Mouse (Mus musculus) liver (tissue): ENCODE measurements around the gene Galntl6.
"Not testable (repeated sequence)": the region's sequence is repeated elsewhere in the genome, so short reads cannot be mapped to it uniquely, and the experiment has no call there.

ENCODE experiments used
- DNase-seq: peaks from one replicate; pipeline ENCODE4 v3.0.0-alpha.2; 2020; ENCODE audit warnings: mixed read lengths

Gene Galntl6

GRCm38 (mm10) chr8:58597834-58598233, 314.6 kb downstream of the Galntl6 start:
- DNase-seq: no peak

DNA sequence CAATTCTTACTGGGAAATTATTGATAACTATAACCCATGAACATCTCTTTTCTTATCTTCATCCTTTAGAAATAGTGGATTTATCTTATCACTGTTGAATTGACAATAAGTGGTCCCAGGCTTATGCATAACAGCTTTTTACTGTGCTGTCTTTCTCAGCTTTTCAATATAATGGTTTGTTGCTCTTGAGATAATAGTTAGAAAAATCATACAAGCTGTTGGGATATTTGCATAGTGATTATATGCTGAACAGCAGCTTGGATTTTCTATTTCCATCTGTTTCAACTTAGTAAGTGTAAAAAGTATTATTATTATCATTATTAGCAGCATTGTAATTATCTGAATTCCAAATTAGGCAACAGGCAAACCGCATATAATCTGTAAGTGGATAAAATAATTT, 337.1 kb downstream of the Galntl6 start:
- no peak for DNase-seq

DNA sequence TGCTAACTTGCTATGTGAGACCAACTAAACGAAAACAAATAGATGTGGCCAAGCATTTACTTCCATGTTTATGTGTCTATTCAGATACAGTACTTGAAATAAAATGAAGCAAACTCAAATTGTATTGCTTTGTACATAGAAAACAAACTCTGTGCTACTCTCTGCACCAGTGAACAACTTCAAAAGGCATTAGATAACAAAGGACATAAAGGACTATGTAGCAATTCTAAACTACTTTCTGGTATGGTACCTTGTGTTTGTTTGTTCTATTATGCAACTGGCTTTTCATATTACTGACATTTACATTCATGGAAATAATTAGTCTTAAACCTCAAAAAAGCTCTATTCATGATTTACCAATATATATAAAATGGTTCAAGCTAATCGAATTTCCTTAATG, 344.4 kb downstream of the Galntl6 start:
- DNase-seq: no peak

DNA sequence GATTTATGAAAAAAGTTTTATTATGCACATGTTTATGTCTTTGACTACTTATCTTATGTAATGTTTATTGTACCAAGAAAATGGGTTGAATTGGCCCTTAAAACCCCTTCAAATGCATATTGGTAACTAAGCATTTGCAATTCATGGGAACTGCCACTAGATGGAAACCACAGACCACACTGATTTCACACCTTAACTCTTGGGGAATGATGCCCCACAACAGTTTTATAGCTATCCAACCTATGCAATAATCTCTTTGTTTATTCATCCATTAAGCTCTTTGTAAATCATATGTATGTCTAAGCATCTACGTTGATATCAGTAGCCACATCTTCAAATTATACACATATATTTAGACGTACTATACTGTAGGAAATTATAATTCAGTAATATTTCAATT, 346.3 kb downstream of the Galntl6 start:
- no peak for DNase-seq

GRCm38 (mm10) chr8:58535781-58536180, 376.7 kb downstream of the Galntl6 start:
- no peak for DNase-seq

GRCm38 (mm10) chr8:58534631-58535030, 377.8 kb downstream of the Galntl6 start:
- no peak for DNase-seq

DNA sequence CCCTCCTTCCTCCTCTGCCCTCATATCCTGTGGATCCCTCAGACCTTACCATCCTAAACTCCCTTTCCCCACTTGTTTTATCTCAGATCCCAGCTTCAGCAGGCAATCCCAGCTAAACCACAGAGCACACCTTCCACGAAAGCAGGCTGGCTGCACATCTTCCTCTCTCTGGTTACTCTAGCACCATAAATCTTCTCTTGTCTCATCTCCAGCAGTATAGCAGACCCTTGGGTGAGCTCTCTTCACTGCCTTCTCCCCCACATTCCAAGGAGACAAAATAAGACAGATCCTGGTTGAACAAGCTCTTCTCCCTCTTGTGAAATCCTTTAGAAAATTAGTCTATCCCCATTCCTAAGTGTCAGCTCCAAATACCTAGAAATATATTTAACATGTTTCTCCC, 389.0 kb downstream of the Galntl6 start:
- DNase-seq: no peak

- no peak for DNase-seq
These were observed 390.5 kb downstream of the Galntl6 start for GRCm38 (mm10) chr8:58521932-58522331.

- DNase-seq: no peak
These were observed 401.9 kb downstream of the Galntl6 start for GRCm38 (mm10) chr8:58510516-58510915.

DNA sequence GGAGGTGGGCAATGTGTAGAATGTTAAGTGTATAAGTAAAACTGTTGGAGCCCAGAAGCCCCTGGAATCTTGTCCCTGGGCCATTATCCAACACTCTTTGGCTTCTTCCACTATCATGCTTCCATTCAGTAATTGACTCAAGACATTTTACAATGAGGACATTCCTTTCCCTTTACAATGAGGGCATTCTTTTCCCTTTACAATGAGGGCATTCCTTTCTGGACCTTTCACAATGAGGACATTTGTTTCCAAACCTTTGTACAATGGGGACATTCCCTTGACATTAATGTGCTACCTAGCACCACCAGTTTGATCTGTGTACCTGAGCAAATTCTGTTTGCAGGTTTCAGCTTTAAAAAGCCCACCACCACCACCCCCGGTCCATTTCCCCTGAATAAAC, 403.4 kb downstream of the Galntl6 start:
- DNase-seq: no peak

- no peak for DNase-seq
These were observed 425.3 kb downstream of the Galntl6 start for GRCm38 (mm10) chr8:58487099-58487498.

GRCm38 (mm10) chr8:58463342-58463741, 449.1 kb downstream of the Galntl6 start:
- DNase-seq: not testable (repeated sequence)

- no peak for DNase-seq
These were observed 469.7 kb downstream of the Galntl6 start for GRCm38 (mm10) chr8:58442696-58443095.

- no peak for DNase-seq
These were observed 494.0 kb downstream of the Galntl6 start for GRCm38 (mm10) chr8:58418481-58418880.

GRCm38 (mm10) chr8:58417551-58417950, 494.9 kb downstream of the Galntl6 start:
- DNase-seq: no peak

DNA sequence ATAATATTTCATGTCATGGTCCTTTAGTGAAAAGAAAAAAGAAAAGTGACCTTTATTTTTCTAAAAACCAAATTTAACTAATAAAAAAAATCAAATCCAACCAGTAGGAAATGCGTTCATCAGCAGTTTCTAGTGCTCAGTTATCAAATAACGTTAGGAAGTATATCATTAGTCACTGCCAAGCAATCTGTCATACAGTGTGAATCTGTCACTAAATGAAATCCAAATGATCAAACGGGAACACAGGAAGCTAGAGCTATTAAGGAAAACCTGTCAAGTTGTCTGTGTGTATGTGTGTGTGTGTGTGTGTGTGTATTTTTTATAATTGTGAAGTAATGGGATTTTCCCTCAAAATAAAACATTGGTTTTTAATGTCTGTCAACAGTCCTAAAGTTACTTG, 515.9 kb downstream of the Galntl6 start:
- DNase-seq: no peak

DNA sequence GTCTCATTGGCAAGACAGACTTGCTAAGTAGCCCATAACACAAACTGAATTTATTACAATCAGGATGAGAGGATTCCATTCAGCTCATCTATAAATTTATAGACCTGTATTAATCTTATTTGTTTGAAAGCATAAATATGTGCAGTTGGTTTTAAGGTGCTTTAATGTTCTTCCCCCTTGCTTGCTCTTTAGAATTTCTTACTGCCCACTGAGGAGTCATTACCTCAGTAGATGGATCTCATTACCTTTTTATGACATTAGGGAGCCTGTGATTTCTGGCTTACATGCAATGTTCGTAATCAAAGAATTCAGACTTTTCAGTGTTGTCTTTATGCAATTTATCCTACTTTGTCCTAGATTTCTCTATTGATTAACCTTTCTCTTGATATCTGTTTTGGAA, 516.6 kb downstream of the Galntl6 start:
- DNase-seq: no peak

- no peak for DNase-seq
These were observed 540.1 kb downstream of the Galntl6 start for GRCm38 (mm10) chr8:58372389-58372788.

DNA sequence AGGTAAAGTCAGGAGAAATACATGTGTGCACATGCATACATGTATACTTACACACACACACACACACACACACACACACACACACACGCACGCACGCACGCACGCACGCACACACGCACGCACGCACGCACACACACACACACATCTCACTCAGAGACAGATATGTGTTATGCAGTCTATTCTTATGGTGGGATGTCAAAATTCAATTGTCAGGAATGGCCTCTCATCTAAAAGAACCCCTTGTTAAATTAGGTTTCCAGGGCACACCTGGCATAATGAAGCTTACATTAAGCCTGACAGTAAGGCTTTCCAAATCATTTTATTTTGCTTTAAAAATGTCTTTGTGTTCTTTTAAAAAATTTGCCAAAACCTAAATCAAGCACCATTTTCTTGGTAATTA, 540.5 kb downstream of the Galntl6 start:
- DNase-seq: no peak

DNA sequence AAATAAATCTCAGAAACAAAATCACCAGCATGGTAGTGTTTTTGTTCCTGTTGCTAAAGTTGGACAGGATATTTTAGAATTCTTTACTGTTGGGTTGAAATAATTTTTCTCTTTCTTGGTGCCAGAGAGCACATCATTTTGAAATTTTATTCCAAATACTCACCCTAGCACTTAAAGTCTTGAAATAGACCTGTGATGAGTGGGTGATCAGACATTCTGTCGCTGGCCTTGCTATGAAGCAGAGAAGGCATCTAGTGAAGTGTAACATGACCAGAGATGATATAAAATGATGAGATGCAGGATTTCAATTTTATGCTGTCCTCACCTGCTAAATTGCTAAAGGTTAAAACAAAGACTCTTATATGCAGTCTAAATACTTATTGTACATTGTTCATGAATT, 581.3 kb downstream of the Galntl6 start:
- DNase-seq: no peak

- no peak for DNase-seq
These were observed 599.0 kb downstream of the Galntl6 start for GRCm38 (mm10) chr8:58313482-58313881.

- DNase-seq: no peak
These were observed 621.0 kb downstream of the Galntl6 start for GRCm38 (mm10) chr8:58291487-58291886.

DNA sequence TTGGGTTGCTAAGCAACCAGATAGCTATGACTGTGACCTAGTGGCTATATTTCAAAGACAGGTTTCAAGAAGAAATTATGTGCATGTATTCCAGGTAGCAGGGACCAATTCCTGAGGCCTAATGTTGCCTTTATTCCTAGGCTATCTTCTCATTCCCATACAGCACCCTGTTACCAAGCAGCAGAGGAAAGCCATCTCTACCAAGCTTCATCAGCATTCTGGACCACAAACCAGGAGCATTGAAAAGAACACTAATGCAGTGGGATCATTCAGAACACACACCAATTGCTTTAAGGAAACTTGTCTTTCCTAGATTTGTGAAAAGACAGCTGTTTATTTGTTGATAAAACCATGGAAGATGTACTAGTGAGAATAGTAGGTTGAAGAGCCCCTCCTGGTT, 622.4 kb downstream of the Galntl6 start:
- DNase-seq: no peak

- no peak for DNase-seq
These were observed 647.0 kb downstream of the Galntl6 start for GRCm38 (mm10) chr8:58265485-58265884.

DNA sequence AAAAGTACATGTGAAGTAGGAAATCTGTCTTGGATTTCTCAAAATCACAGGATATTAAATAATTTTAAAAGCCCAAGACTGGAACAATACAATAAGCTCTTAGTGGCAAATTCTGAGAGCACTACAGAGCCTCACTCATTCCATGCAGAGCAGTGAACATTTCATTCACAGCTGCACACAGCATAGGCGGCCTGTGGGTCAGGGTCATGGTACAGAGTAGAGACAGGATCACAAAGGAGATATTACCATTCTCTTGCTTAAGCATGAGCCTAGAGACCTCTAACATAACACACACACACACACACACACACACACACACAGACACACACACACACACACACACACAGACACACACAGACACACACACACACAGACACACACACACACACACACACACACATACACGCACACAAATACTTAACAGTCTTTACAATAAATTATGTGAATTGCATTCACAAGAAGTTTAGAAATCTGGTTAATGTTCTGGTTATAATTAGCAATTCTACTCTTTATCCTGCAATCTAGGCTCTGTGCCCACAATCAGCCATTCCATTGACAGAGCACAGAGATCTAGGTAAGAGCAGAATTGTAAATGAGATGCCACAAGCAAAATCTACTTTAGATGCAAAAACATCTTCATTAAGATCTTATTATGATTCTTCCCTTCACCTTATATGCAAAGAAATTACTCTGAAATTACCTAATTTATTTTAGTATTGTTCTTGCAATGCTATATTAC, 653.7 kb downstream of the Galntl6 start:
- no peak for DNase-seq
